Mouse (Mus musculus): ENCODE data around the gene 1190002N15Rik.

DNA sequence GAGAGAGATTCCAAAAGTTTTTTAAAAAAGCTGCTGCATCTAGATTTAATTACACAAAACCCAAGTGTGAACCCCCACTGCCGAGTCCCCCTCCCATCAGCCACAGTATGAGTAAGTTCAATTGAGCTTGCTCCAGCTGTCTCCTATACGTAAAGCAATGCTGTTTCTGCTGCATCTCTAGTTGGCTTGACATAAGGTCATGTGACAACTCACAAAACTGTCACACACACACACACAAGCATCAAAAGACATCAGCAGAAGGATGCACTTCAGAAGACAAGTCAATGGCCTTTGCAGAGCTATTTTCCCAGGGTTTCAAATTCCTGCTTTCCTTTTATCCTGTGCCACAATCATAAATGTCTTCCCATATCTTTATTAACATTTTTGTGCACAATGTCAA, 49.9 kb downstream of the 1190002N15Rik start:
- TF ChIP-seq POLR2A (IDR thresholded peaks at IDR 0.05; ENCODE audit: extremely low read depth, insufficient read depth, low read length) (no peak), CTCF (IDR thresholded peaks at IDR 0.05; ENCODE audit: low read depth, low read length) (no peak)
